Mouse (Mus musculus): ENCODE results near the gene Abca9. TPM values are rescaled to one million over a fixed set of nuclear protein-coding genes. Genes with fewer than 3 reads are reported as not detected.

Gene Abca9
- 10 to 100 TPM; 79.6 to 88.9 TPM for total RNA-seq (2023)

GRCm38 (mm10) chr11:110167459-110168251, at the start of gene Abca9:
Gene Abca9, minus strand, starts transcription at chr11:110168196.

GRCm38 (mm10) chr11:110095858-110096257, 72.1 kb downstream of the Abca9 start, which contains the start of gene Abca8a:
Gene Abca8a, minus strand, starts transcription at chr11:110095978.

Other genes with a start within 250 kb of the Abca9 start
- under 1 TPM; 0.39 TPM for gene Abca8b, start 172.4 kb downstream of the Abca9 start, total RNA-seq (2023)
- under 1 TPM; 0.27 to 0.47 TPM for gene Abca8a, start 72.2 kb downstream of the Abca9 start, total RNA-seq (2023)
- gene Abca6, start 83.6 kb upstream of the Abca9 start, total RNA-seq (2023), result 1 to 10 TPM; 9.4 to 9.7 TPM
- gene Abca5, start 169.5 kb upstream of the Abca9 start, total RNA-seq (2023), result 1 to 10 TPM; 1.2 to 2.6 TPM
- 1 to 10 TPM; 6.7 to 9.2 TPM for gene Map2k6, start 230.9 kb upstream of the Abca9 start, total RNA-seq (2023)